Mouse (Mus musculus): ENCODE measurements around the gene Ralbp1. TPM values are rescaled to one million over a fixed set of nuclear protein-coding genes. Genes with fewer than 3 reads are reported as not detected.

Gene Ralbp1
- total RNA-seq, 2 experiments from 2014 or later, result 46.3 to 66.8 TPM

- DNase-seq (ENCODE audit: low spot score in 2 of 2), result no peak
These were observed 79.6 kb downstream of the Ralbp1 start for GRCm38 (mm10) chr17:65805966-65806365.

GRCm38 (mm10) chr17:65802026-65802425 lies 83.6 kb downstream of the Ralbp1 start:
- no peak for DNase-seq (ENCODE audit: low spot score in 2 of 2)

- DNase-seq (ENCODE audit: low spot score in 2 of 2), result no peak
These were observed 85.1 kb downstream of the Ralbp1 start for GRCm38 (mm10) chr17:65800451-65800850.

- DNase-seq (ENCODE audit: low spot score in 2 of 2), result no peak
These were observed 86.2 kb downstream of the Ralbp1 start for GRCm38 (mm10) chr17:65799353-65799752.

GRCm38 (mm10) chr17:65798446-65798845 lies 87.2 kb downstream of the Ralbp1 start:
- DNase-seq (ENCODE audit: low spot score in 2 of 2), result no peak

Other genes starting within 250 kb of the Ralbp1 start
- 10 to 100 TPM in 1 of 2 experiments, 1 to 10 TPM in 1; 2.7 to 26.0 TPM for gene Txndc2, start 243.6 kb downstream of the Ralbp1 start, total RNA-seq (2021)
- gene Rab31, start 113.0 kb downstream of the Ralbp1 start, total RNA-seq (2021), result 10 to 100 TPM; 29.5 to 42.4 TPM
- gene Ppp4r1, start 103.2 kb downstream of the Ralbp1 start, total RNA-seq (2021), result 10 to 100 TPM; 57.2 to 70.4 TPM
- gene Twsg1, start 65.4 kb upstream of the Ralbp1 start, total RNA-seq (2021), result 10 to 100 TPM; 90.4 to 99.9 TPM
- 10 to 100 TPM; 25.2 to 32.1 TPM for gene Ankrd12, start 191.3 kb upstream of the Ralbp1 start, total RNA-seq (2021)
- 100 to 1,000 TPM; 362 to 532 TPM for gene Ndufv2, start 215.8 kb upstream of the Ralbp1 start, total RNA-seq (2021)
- 10 to 100 TPM; 34.0 to 36.6 TPM for gene Washc1, start 225.7 kb upstream of the Ralbp1 start, total RNA-seq (2021)
- 1 to 10 TPM; 3.7 to 4.2 TPM for gene Ddx11, start 237.7 kb upstream of the Ralbp1 start, total RNA-seq (2021)